16 mouse cellular contexts compared by ENCODE assay signal in genomic region chr6:127322398-127322797, GRCm38 (mm10).
DNase-seq lines count a peak whose midpoint lies in the region; ATAC-seq and TF ChIP-seq lines count a peak whose summit lies in the region.
"Had no signal": no experiment of that assay in that cellular context is flagged by ENCODE, and none has a peak within 500 bp of the region (broad histone marks: within the 10 kb centered on the region; RNA-seq: fewer than 3 reads in every experiment).

No protein-coding gene starts in this region.

- 62% methylated on average over 7 of the region's 7 CpGs for WGBS in lung, embryonic 14.5 days
- WGBS in lung, postnatal 0 days: 61% methylated on average over 7 of the region's 7 CpGs
- 81% methylated on average over 7 of the region's 7 CpGs for WGBS in limb, embryonic 10.5 days

- no peak overlapping the region for H3K4me2 ChIP-seq in lung, embryonic 14.5 days
- no peak overlapping the region for H3K4me2 ChIP-seq in lung, postnatal 0 days (replicated peaks; ENCODE audit: low read depth, low read length)
- H3K4me2 ChIP-seq: embryonic facial prominence, embryonic 12.5 days; forebrain, embryonic 12.5 days; neural tube, embryonic 12.5 days had no signal

- ATAC-seq in lung, embryonic 14.5 days (ENCODE audit: insufficient read depth): peak; percentile 8; the same call in 1 of the 2 replicates
- no peak for ATAC-seq in lung, postnatal 0 days
- ATAC-seq in megakaryocyte, adult 5-6 weeks (ENCODE audit: poor library complexity, severe bottlenecking): peak; percentile 37

- no peak overlapping the region for H3K9ac ChIP-seq in lung, embryonic 14.5 days
- no peak overlapping the region for H3K9ac ChIP-seq in lung, postnatal 0 days (replicated peaks; ENCODE audit: low read depth)
- H3K9ac ChIP-seq: embryonic facial prominence, embryonic 12.5 days; forebrain, embryonic 12.5 days; neural tube, embryonic 12.5 days had no signal

- H3K27me3 ChIP-seq in lung, embryonic 14.5 days (ENCODE audit: insufficient read depth, low read length): no peaks in the 10 kb centered on the region
- no peaks in the 10 kb centered on the region for H3K27me3 ChIP-seq in lung, postnatal 0 days (replicated peaks; ENCODE audit: insufficient read depth, low read length)
- no peaks in the 10 kb centered on the region for H3K27me3 ChIP-seq in limb, embryonic 10.5 days (ENCODE audit: low read depth, poor library complexity, severe bottlenecking)
- H3K27me3 ChIP-seq: embryonic facial prominence, embryonic 12.5 days; forebrain, embryonic 12.5 days; neural tube, embryonic 12.5 days had no signal

- 0 out of 2 replicates have a peak, but pooled peaks cover 12% of the 10 kb centered on the region for H3K4me1 ChIP-seq in lung, embryonic 14.5 days (ENCODE audit: insufficient read depth)
- H3K4me1 ChIP-seq in lung, postnatal 0 days (ENCODE audit: insufficient read depth, low read depth, low read length): 0 out of 2 replicates have a peak, but pooled peaks cover 6% of the 10 kb centered on the region
- peaks cover 4% of the 10 kb centered on the region; the same call in 1 of the 2 replicates for H3K4me1 ChIP-seq in limb, embryonic 10.5 days

- TF ChIP-seq CTCF in lung, embryonic 14.5 days (IDR thresholded peaks at IDR 0.05; ENCODE audit: low read depth): no peak
- TF ChIP-seq CTCF in lung, postnatal 0 days (IDR thresholded peaks at IDR 0.05): no peak

- TF ChIP-seq EP300 in lung, postnatal 0 days (IDR thresholded peaks at IDR 0.05): no peak

- H3K36me3 ChIP-seq in lung, embryonic 14.5 days (ENCODE audit: insufficient read depth): no peaks in the 10 kb centered on the region
- H3K36me3 ChIP-seq in lung, postnatal 0 days (ENCODE audit: insufficient read depth, low read length): no peaks in the 10 kb centered on the region
- H3K36me3 ChIP-seq in limb, embryonic 10.5 days: no peaks in the 10 kb centered on the region
- H3K36me3 ChIP-seq: embryonic facial prominence, embryonic 12.5 days; forebrain, embryonic 12.5 days; neural tube, embryonic 12.5 days had no signal

- DNase-seq in lung, embryonic 14.5 days: no peak
- DNase-seq in lung, postnatal 0 days (ENCODE audit: low spot score): no peak
- peak; percentile 64 for DNase-seq in c-Kit-negative CD71-positive TER-119-positive erythroid progenitor cells, embryonic 14.5 days (ENCODE audit: low read depth, low spot score)
- no peak for DNase-seq in limb, embryonic 10.5 days (ENCODE audit: low spot score)
- DNase-seq in embryo, embryonic 10 days (ENCODE audit: low spot score): no peak
- DNase-seq in cerebellum, postnatal 36 days: no peak
- DNase-seq: adrenal gland, postnatal 25 days; cerebellum, postnatal 25 days; lung, adult 18-20 months; right cerebral cortex, postnatal 14 days had no signal

- no peaks in the 10 kb centered on the region for H3K9me3 ChIP-seq in lung, embryonic 14.5 days (ENCODE audit: low read depth, low read length)
- no peaks in the 10 kb centered on the region for H3K9me3 ChIP-seq in lung, postnatal 0 days (ENCODE audit: low read length)
- H3K9me3 ChIP-seq in limb, embryonic 10.5 days (replicated peaks): no peaks in the 10 kb centered on the region
- H3K9me3 ChIP-seq: embryonic facial prominence, embryonic 12.5 days; forebrain, embryonic 12.5 days; neural tube, embryonic 12.5 days had no signal

- no peak overlapping the region for H3K4me3 ChIP-seq in lung, embryonic 14.5 days (ENCODE audit: low read depth, low read length)
- no peak overlapping the region for H3K4me3 ChIP-seq in lung, postnatal 0 days (ENCODE audit: low read depth, low read length)
- H3K4me3 ChIP-seq in limb, embryonic 10.5 days: no peak overlapping the region
- H3K4me3 ChIP-seq: embryonic facial prominence, embryonic 12.5 days; forebrain, embryonic 12.5 days; neural tube, embryonic 12.5 days had no signal

- H3K27ac ChIP-seq in lung, embryonic 14.5 days (ENCODE audit: low read depth): no peak overlapping the region
- no peak overlapping the region for H3K27ac ChIP-seq in lung, postnatal 0 days (ENCODE audit: low read length)
- peak overlapping the region; percentile 30; the same call in 1 of the 2 replicates for H3K27ac ChIP-seq in limb, embryonic 10.5 days
- H3K27ac ChIP-seq: embryonic facial prominence, embryonic 12.5 days; forebrain, embryonic 12.5 days; kidney, postnatal 0 days; macrophage; neural tube, embryonic 12.5 days had no signal
